Mouse (Mus musculus) layer of hippocampus, adult 6 months (tissue): ENCODE results near the gene Caps2. TPM values are rescaled to one million over a fixed set of nuclear protein-coding genes. Genes with fewer than 3 reads are reported as not detected.

Experiments used
- long read RNA-seq, 2 experiments: library from polyadenylated mRNA; unstranded; transcript quantifications; one replicate each; pipeline ENCODE4 v2.0.0; 2019 to 2020
- polyA plus RNA-seq: library from polyadenylated mRNA; unstranded; fragments of <200 nt; fragmentation: Nextera tagmentation; gene quantifications from 2 replicates; pipeline ENCODE4 v1.2.3, GENCODE M21; 2021

Gene Caps2
- polyA plus RNA-seq = 0.16 and 0.33 TPM in 2 replicates
- long read RNA-seq, experiment 1 = 0 reads
- long read RNA-seq, experiment 2, partial matches to known transcripts = 1 of 1 reads
- long read RNA-seq, experiment 2, other reads (novel, unspliced or antisense) = 0 of 1 reads

DNA sequence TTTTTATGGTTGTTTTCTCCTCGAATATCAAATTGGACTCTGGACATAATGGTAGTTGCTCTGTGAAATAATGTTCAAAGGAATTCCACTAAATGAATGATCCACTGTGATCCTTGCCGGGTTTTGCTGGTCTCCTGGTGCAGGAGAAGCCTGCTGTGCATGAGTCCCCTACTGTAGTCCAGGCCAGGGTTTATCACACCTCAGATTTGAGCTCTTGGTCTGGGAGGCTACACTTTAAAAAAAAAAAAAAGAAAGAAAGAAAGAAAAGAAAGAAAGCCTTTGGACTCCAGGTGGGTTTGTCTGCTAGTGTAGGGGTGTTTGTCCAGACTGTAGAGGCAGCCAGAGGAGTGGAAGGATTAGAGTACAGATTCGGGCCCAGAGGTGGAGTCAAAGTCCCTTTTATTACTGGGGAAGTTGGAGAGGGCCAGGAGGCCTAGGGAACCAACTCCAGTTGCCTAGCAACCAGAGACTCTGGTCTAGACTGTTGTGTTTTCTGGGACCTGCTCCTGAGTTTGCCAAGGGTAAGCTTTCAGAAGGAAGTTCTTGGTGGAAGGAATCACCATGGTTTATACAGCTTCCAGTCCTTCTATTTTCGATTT is at the start of gene Caps2:
Caps2 (plus strand) TSS at position 454 of the 599 bp plus-strand sequence.

GRCm38 (mm10) chr10:112159882-112160560 is 3.4 kb upstream of the Caps2 start, which contains the start of gene Glipr1l3:
Gene Glipr1l3 (minus strand): TSS chr10:112160327.

Other genes with a start within 250 kb of the Caps2 start
- 20.5 and 21.4 TPM in 2 replicates for gene Krr1, start 191.0 kb upstream of the Caps2 start, polyA plus RNA-seq
- gene Glipr1, start 161.0 kb upstream of the Caps2 start, polyA plus RNA-seq = 2.4 and 2.8 TPM in 2 replicates
- gene Glipr1l1, start 103.4 kb upstream of the Caps2 start, polyA plus RNA-seq = 0.16 TPM in 1 of 2 replicates, not detected in the other
- not detected in 2 replicates for gene Glipr1l2, start 80.3 kb upstream of the Caps2 start, polyA plus RNA-seq
- gene Glipr1l3, start 3.3 kb upstream of the Caps2 start, polyA plus RNA-seq = 0.21 and 0.50 TPM in 2 replicates
- gene Kcnc2, start 107.5 kb downstream of the Caps2 start, polyA plus RNA-seq = 21.9 and 23.3 TPM in 2 replicates